Mouse (Mus musculus) olfactory bulb, adult 2 months (tissue): Measurements from ENCODE around the gene Cd320.

ENCODE experiments used
- CTCF ChIP-seq: fragments of 200-500 bp; IDR thresholded peaks from 2 replicates; pipeline ENCODE4 v1.5.1; 2012; ENCODE audit warnings: low read depth, mild to moderate bottlenecking, low read length, moderate library complexity; ENCODE audit not compliant: insufficient read depth
- POLR2A ChIP-seq: fragments of 200-500 bp; IDR thresholded peaks from 2 replicates; pipeline ENCODE4 v1.6.1; 2012; ENCODE audit warnings: mild to moderate bottlenecking, low read depth, low read length, moderate library complexity; ENCODE audit not compliant: insufficient read depth

DNA sequence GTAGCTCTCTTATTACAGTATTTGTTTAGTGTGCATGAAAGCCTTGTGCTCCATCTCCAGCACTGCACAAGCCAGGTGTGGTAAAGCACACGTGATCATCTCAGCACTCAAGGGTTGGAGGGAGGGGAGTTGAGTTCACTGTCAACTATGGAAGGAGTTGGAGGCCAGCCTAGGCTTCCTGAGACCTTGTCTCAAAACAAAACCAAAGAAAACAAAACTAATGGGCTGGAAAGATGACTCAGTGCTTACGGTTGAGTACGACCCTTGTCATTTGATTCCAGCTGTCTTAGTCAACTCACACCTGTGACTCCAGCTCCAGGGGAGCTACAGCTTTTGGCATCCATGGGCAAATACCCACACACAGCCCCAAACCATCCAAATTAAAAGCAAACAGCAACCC lies 30.4 kb upstream of the Cd320 start:
- TF ChIP-seq CTCF (no peak), POLR2A (no peak)
